Comparison of ENCODE assay signal across 12 mouse cellular contexts in the genomic region with DNA sequence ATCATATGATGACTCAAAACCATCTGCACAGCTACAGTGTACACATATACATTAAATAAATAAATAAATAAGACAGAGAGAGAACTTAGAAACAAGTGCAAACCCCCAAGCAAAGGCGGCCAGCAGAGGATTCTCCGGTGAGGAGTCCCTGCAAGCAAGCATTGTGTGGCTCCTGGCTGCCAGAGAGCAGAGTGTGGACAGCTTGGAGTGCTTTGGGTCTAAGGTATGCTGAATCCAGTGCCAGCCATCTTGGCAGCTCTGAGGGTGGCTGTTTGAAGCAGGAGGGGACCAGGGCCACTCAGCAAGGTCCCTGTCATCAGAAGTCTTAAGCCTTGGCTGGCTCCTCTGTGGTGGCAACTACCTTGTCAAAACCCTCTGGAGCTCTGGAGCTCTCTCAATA.
"Had no signal": no experiment of that assay in that cellular context is flagged by ENCODE, and none has a peak within 500 bp of the region (broad histone marks: within the 10 kb centered on the region; RNA-seq: fewer than 3 reads in every experiment).

No protein-coding gene starts in this region.

- H3K27ac ChIP-seq: kidney, postnatal 0 days; limb, embryonic 12.5 days; liver, embryonic 15.5 days; midbrain, embryonic 12.5 days; stomach, postnatal 0 days had no signal

- H3K27me3 ChIP-seq: limb, embryonic 12.5 days; midbrain, embryonic 12.5 days had no signal

- DNase-seq: kidney, postnatal 36 days; layer of hippocampus, adult 9-11 months; lung, adult 2 months; lung, postnatal 4 days; right cerebral cortex, postnatal 14 days; thymus, postnatal 4 days had no signal

- H3K9ac ChIP-seq: limb, embryonic 12.5 days; liver, embryonic 15.5 days; midbrain, embryonic 12.5 days had no signal

- H3K36me3 ChIP-seq: limb, embryonic 12.5 days; liver, embryonic 15.5 days; midbrain, embryonic 12.5 days had no signal

- H3K4me3 ChIP-seq: limb, embryonic 12.5 days; liver, embryonic 15.5 days; midbrain, embryonic 12.5 days had no signal

- H3K9me3 ChIP-seq: limb, embryonic 12.5 days; liver, embryonic 15.5 days; midbrain, embryonic 12.5 days had no signal

- H3K4me2 ChIP-seq: limb, embryonic 12.5 days; liver, embryonic 15.5 days; midbrain, embryonic 12.5 days had no signal

- H3K4me1 ChIP-seq: midbrain, embryonic 12.5 days had no signal

- ATAC-seq: lung, postnatal 0 days had no signal
